10 mouse cellular contexts compared by ENCODE assay signal in genomic region chr2:31173290-31173689, GRCm38 (mm10). TPM values are rescaled to one million over a fixed set of nuclear protein-coding genes. Genes with fewer than 3 reads are reported as not detected.
DNase-seq lines count a peak whose midpoint lies in the region; ATAC-seq and TF ChIP-seq lines count a peak whose summit lies in the region.
"Had no signal": no experiment of that assay in that cellular context is flagged by ENCODE, and none has a peak within 500 bp of the region (broad histone marks: within the 10 kb centered on the region; RNA-seq: fewer than 3 reads in every experiment).

No protein-coding gene starts in this region.

- no peak overlapping the region for H3K27ac ChIP-seq in kidney, adult 2 months (ENCODE audit: insufficient read depth, low read depth, low read length)
- H3K27ac ChIP-seq in kidney, embryonic 16.5 days (ENCODE audit: low read length): no peak overlapping the region
- peak overlapping the region; percentile 99 for H3K27ac ChIP-seq in macrophage

- no peak for DNase-seq in kidney, adult 2 months
- DNase-seq in WW6 (ENCODE audit: low read depth, low spot score): peak; percentile 48
- no peak for DNase-seq in left cerebral cortex, postnatal 25 days (ENCODE audit: low spot score in 2 of 2)
- DNase-seq in layer of hippocampus, adult 9-10 months (ENCODE audit: low spot score): no peak
- no peak for DNase-seq in adrenal gland, adult (ENCODE audit: inconsistent age in 2 of 2, low spot score in 1 of 2)
- DNase-seq: heart, postnatal 14 days had no signal

- H3K9me3 ChIP-seq in kidney, embryonic 16.5 days (ENCODE audit: low read length): no peaks in the 10 kb centered on the region
- no peaks in the 10 kb centered on the region for H3K9me3 ChIP-seq in E14TG2a.4 (ENCODE audit: low read length)

- ATAC-seq in kidney, embryonic 16.5 days (ENCODE audit: low FRiP score, low TSS enrichment): no peak

- no peak for TF ChIP-seq POLR2A in kidney, adult 2 months (IDR thresholded peaks at IDR 0.05; ENCODE audit: low read depth, low read length)

- no peaks in the 10 kb centered on the region for H3K27me3 ChIP-seq in kidney, adult 2 months (replicated peaks; ENCODE audit: control insufficient read depth, insufficient read depth, low read length)
- no peaks in the 10 kb centered on the region for H3K27me3 ChIP-seq in kidney, embryonic 16.5 days (ENCODE audit: insufficient read depth, low read length)
- no peaks in the 10 kb centered on the region for H3K27me3 ChIP-seq in E14TG2a.4 (ENCODE audit: insufficient read depth, low read length)

- no peak overlapping the region for H3K4me2 ChIP-seq in kidney, embryonic 16.5 days (replicated peaks; ENCODE audit: low read depth, low read length)

- no peak overlapping the region for H3K9ac ChIP-seq in kidney, embryonic 16.5 days (replicated peaks; ENCODE audit: low read length)

- no peaks in the 10 kb centered on the region for H3K4me1 ChIP-seq in kidney, adult 2 months (ENCODE audit: control insufficient read depth, insufficient read depth, low read length)
- no peaks in the 10 kb centered on the region for H3K4me1 ChIP-seq in kidney, embryonic 16.5 days (ENCODE audit: insufficient read depth, low read length)
- H3K4me1 ChIP-seq in E14TG2a.4 (replicated peaks; ENCODE audit: low read depth, low read length): peaks cover 75% of the 10 kb centered on the region

- 89% methylated on average over 4 of the region's 4 CpGs for WGBS in kidney, adult 2 months
- WGBS in kidney, embryonic 16.5 days: 75% methylated on average over 4 of the region's 4 CpGs
- 92% methylated on average over 4 of the region's 4 CpGs for WGBS in macrophage (ENCODE audit: missing documents)

- no peak overlapping the region for H3K4me3 ChIP-seq in kidney, adult 2 months (ENCODE audit: insufficient read depth, low read depth, low read length)
- no peak overlapping the region for H3K4me3 ChIP-seq in kidney, embryonic 16.5 days (ENCODE audit: low read length)
- H3K4me3 ChIP-seq in E14TG2a.4 (replicated peaks; ENCODE audit: low read length) (no peak overlapping the region), macrophage (ENCODE audit: inconsistent target) (no peak overlapping the region)
- H3K4me3 ChIP-seq: myocyte had no signal

- peaks cover 3% of the 10 kb centered on the region for H3K36me3 ChIP-seq in kidney, adult 2 months (ENCODE audit: control insufficient read depth, insufficient read depth, low read length)
- peaks cover 85% of the 10 kb centered on the region for H3K36me3 ChIP-seq in kidney, embryonic 16.5 days (ENCODE audit: insufficient read depth, low read length)
- H3K36me3 ChIP-seq in E14TG2a.4 (ENCODE audit: insufficient read depth, low read length) (peaks cover 100% of the 10 kb centered on the region), macrophage (ENCODE audit: inconsistent target) (peaks cover 58% of the 10 kb centered on the region)

- peak; percentile 33; the same call in 1 of the 2 replicates for TF ChIP-seq CTCF in kidney, adult 2 months (conservative IDR thresholded peaks at IDR 0.05; ENCODE audit: insufficient read depth, insufficient read length, low read depth, low read length)
- TF ChIP-seq CTCF in E14TG2a.4 (conservative IDR thresholded peaks at IDR 0.05; ENCODE audit: low read length): peak; percentile 50

- H3K79me2 ChIP-seq in macrophage (ENCODE audit: inconsistent target): peaks cover 20% of the 10 kb centered on the region; the same call in 1 of the 2 replicates

- intact Hi-C loops in left cerebral cortex, postnatal 25 days (cut with DNase I): no loop called here

RNA-seq across cellular contexts. Expression of gene Gpr107, which starts 21.2 kb away (rescaled TPM):
- polyA plus RNA-seq in kidney, adult 2 months (2012; rRNA removed): 22.2 and 22.8 TPM in 2 replicates
- 38.3 and 41.6 TPM in 2 replicates for polyA plus RNA-seq in kidney, embryonic 16.5 days (2015; fragmentation: Nextera tagmentation; extraction: Ambion mirVana)
- total RNA-seq in macrophage (2018; cell fraction: chromatin; rRNA removed): 100 to 1,000 TPM; 139 to 319 (median 251) TPM
- 10 to 100 TPM; 30.7 to 54.7 (median 44.4) TPM for total RNA-seq in macrophage (2018; cell fraction: cytosol; rRNA removed)
- 100 to 1,000 TPM in 15 of 26 experiments, 10 to 100 TPM in 11; 80.4 to 185 (median 108) TPM for total RNA-seq in macrophage (2018; cell fraction: nucleus; rRNA removed)
- polyA plus RNA-seq in macrophage (2018): 44.0 to 60.9 TPM (median 45.0 TPM) in 3 replicates
- total RNA-seq in left cerebral cortex, postnatal 25 days (2021): 10 to 100 TPM; 45.0 to 52.4 TPM

RNA-seq across cellular contexts. Expression of gene Fnbp1, which starts 31.5 kb away (rescaled TPM):
- polyA plus RNA-seq in kidney, adult 2 months (2012; rRNA removed): 21.1 and 23.9 TPM in 2 replicates
- polyA plus RNA-seq in kidney, embryonic 16.5 days (2015; fragmentation: Nextera tagmentation; extraction: Ambion mirVana): 19.4 and 24.3 TPM in 2 replicates
- 100 to 1,000 TPM; 230 to 652 (median 349) TPM for total RNA-seq in macrophage (2018; cell fraction: chromatin; rRNA removed)
- total RNA-seq in macrophage (2018; cell fraction: cytosol; rRNA removed): 10 to 100 TPM; 45.7 to 98.1 (median 65.6) TPM
- total RNA-seq in macrophage (2018; cell fraction: nucleus; rRNA removed): 100 to 1,000 TPM; 117 to 400 (median 216) TPM
- polyA plus RNA-seq in macrophage (2018): 77.2 to 118 TPM (median 110 TPM) in 3 replicates
- 10 to 100 TPM; 84.0 to 87.3 TPM for total RNA-seq in left cerebral cortex, postnatal 25 days (2021)
